Mouse (Mus musculus): Measurements from ENCODE around the gene Glmn.
A peak's percentile ranks its signal among the peaks of the same experiment; 100 is the strongest.

Gene Glmn

GRCm38 (mm10) chr5:107597301-107598077 is at the start of gene Glmn, which contains the start of gene Rpap2:
Gene Glmn (minus strand): TSS chr5:107597888.
Gene Rpap2 (plus strand): TSS chr5:107597373.
- peak; percentile 72 to 77 for DNase-seq (ENCODE audit: low spot score in 2 of 2)

GRCm38 (mm10) chr5:107645935-107646334 is 48.2 kb upstream of the Glmn start:
- no peak for DNase-seq (ENCODE audit: low spot score in 2 of 2)

DNA sequence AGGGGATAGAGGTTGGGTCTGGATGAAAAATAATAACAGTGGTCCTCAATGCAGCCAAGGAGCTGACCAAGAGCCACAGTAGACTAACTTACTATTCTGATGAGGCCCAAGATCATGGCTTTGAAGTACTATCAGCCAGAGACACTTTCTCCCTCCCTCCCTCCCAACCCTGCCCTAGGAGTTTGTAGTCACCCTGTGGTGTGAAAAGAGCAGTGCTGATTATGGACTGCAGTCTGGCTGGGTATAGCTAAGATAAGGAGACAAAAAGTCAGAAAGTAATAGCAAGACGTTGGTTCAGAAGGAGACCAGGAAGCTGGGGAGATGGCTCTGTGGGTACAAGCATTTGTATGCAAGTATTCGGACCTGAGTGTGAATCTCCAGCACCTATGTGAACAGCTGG is 46.9 kb upstream of the Glmn start:
- no peak for DNase-seq (ENCODE audit: low spot score in 2 of 2)

DNA sequence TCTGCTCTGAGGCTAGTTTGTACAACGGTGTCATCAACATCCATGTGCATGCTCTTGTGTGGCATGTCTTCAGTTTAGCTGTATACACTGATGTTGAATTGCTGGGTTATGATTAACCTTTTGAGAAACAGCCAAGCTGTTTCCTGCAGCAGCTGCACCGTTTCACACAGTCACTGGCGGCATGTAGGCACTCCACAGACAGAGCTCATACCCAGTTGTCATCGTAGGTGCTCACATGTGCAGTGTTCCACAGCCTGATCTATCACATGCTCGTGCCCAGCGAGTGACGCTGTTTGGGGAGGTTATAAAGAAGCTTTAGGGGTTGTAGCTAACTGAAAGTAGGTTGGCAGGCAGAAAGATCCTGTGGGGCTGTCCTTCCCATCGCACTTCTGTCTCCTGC is 40.7 kb upstream of the Glmn start:
- DNase-seq (ENCODE audit: low spot score in 2 of 2): no peak

GRCm38 (mm10) chr5:107637106-107637505 is 39.4 kb upstream of the Glmn start:
- no peak for DNase-seq (ENCODE audit: low spot score in 2 of 2)

- DNase-seq (ENCODE audit: low spot score in 2 of 2): no peak
Observed at GRCm38 (mm10) chr5:107633651-107634050, 36.0 kb upstream of the Glmn start.

DNA sequence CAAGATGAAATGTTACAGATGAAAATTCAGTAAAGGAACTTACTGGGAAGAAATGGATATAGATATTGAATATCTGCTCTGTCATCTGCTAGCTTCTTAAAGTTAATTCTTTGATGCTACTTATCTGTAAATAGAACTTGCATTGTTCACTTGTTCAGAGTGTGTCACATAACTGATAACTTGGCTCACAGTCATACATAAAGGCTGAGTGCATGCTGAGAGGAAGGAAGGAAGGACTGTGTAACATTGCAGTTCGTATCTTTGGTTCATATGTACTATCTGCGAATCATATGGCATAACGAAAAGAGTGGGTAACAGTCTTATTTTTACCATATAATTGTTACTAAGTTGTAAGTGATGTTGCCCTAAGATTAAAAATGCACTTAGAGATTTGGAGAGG is 23.6 kb upstream of the Glmn start:
- no peak for DNase-seq (ENCODE audit: low spot score in 2 of 2)

GRCm38 (mm10) chr5:107617986-107618385 is 20.3 kb upstream of the Glmn start:
- no peak for DNase-seq (ENCODE audit: low spot score in 2 of 2)

GRCm38 (mm10) chr5:107611224-107611623 is 13.5 kb upstream of the Glmn start:
- DNase-seq (ENCODE audit: low spot score in 2 of 2): peak; percentile 37 to 48

GRCm38 (mm10) chr5:107598380-107598779 is 692 bp upstream of the Glmn start:
- no peak for DNase-seq (ENCODE audit: low spot score in 2 of 2)

DNA sequence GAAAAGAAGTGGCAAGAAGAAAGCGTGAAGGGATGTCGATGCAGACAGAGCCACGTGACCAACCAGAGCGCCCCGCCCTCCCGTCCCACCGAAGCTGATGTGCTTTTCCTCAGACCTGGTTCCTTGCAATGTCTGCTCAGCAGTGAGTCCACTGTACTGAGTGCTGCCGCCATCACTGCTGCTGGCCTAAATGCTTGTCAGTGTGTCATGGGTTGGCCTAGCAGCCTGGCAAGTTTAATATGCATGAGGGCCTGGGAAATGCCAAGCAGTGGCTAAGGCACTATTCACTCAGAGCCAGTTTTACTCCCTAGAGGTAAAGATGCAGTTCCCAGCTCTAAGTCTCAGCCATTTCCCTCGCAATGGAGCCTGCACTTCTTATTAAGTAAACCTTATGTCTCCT is 28.5 kb downstream of the Glmn start:
- no peak for DNase-seq (ENCODE audit: low spot score in 2 of 2)

DNA sequence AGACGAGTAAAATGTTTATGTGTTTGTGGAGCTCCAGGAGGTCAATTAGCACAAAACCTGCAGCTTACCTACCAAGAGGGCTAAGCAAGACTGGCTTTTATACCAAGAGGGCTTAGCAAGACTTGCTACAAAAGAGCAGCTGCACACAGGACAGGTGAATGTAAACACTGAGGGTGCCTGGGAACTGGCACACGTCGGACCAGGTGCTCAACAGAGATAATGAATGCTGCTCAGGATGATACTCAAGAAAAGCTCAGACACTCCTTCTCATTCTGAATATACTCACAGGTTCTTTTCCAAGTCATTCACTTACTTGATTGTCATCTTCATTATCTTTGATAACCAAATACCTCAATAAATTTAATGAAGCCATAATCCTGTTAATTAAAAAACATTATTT is 40.7 kb downstream of the Glmn start:
- DNase-seq (ENCODE audit: low spot score in 2 of 2): no peak

- no peak for DNase-seq (ENCODE audit: low spot score in 2 of 2)
Observed at GRCm38 (mm10) chr5:107554336-107554735, 43.4 kb downstream of the Glmn start.

DNA sequence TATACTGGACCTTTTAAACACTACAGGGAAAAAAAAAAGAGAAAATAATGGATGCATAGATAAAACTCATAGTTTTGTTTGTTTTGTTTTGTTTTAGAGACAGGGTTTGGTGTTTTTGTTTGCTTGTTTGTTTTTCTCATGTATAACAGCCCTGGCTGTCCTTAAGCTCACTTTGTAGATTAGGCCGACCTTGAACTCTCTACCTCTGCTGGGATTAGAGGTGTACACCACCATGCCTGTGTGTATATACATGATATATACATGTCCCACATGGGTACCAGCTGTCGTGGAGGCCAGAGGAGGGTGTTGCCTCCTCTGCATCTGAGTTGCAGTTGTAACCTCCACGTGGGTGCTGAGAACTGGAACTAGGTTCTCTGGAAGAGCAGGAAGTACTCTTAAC is 49.2 kb downstream of the Glmn start:
- DNase-seq (ENCODE audit: low spot score in 2 of 2): no peak

- no peak for DNase-seq (ENCODE audit: low spot score in 2 of 2)
Observed at GRCm38 (mm10) chr5:107547955-107548354, 49.7 kb downstream of the Glmn start.

DNA sequence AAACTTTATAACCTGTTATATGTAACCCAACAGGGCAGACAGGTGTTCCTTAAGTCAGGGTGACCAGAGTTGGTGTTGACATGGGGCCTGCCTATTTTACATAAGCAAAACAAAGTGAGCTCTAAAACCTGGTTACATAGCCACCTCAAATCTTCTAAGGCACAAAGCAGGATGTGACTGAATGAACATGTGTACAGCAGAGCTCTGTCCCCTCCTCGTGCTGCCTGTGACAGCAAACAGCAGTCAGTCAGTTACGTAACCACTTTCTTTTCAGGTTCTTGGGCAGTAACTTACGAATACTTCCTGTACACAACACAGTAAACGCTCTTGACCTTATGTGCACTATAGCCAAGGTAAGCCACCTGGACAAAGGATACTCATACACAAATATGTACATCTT is 51.8 kb downstream of the Glmn start:
- no peak for DNase-seq (ENCODE audit: low spot score in 2 of 2)

DNA sequence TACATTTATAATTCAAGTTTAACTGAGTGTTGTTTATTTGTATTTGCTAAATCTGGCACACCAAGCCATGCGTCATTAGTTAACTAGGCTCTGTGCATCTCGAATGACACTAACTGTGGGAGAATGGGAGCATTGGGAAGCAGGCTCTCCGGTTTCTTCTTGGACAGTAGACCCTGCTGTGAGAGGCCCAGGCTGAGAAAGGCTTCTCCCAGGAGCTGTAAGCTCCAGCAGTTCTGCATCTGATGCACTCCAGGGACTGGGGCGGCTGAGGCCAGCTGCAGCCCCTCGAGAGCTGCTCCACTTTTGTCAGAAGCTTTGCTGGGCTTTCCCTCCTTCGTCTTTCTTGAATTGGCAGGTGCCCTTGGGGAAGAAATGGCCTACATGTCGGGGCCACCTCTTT is 56.0 kb downstream of the Glmn start:
- DNase-seq (ENCODE audit: low spot score in 2 of 2): no peak

DNA sequence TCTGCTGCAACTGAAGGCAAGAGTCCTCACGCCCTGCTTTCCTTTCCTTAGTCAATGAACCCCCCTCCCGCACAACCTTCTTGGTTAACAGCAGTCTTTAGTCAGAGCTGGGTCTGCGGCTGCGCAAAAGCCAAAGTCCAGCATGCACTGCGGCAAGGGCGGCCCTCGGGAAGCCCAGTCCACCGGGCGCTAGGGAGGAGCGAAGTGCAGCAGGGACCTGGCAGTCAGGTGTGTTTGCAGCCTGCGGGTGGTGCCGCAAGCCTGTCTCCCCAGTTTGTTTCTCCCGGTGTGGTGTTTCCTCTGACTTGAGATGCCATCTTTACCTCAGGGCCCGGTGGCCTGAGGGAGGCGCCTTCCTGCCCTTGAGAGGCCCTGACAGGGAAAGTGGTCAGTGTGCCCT is 63.1 kb downstream of the Glmn start, which contains the start of gene 1700028K03Rik:
Gene 1700028K03Rik (plus strand): TSS at position 129 of the 400 bp plus-strand sequence.
- DNase-seq (ENCODE audit: low spot score in 2 of 2): no peak

DNA sequence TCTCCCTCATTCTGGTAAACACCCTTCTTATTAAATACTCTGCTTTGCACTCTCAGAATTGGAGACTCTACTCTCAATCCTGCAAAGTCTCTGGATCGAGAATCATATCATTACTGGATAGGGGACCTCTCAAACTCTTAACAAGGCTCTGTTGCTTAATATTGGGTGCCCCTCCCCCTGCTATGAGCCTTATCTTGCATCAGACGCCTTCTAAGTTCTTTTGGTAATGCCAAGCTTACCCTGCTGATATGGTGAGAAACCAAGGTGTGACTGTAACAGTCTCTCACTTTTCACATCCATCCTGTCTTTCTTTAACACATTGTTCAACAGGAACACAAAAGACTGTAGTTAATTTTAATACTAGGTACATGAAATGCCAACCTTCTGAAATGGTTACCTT is 64.1 kb downstream of the Glmn start:
- DNase-seq (ENCODE audit: low spot score in 2 of 2): no peak

- DNase-seq (ENCODE audit: low spot score in 2 of 2): no peak
Observed at GRCm38 (mm10) chr5:107528856-107529255, 68.8 kb downstream of the Glmn start.

DNA sequence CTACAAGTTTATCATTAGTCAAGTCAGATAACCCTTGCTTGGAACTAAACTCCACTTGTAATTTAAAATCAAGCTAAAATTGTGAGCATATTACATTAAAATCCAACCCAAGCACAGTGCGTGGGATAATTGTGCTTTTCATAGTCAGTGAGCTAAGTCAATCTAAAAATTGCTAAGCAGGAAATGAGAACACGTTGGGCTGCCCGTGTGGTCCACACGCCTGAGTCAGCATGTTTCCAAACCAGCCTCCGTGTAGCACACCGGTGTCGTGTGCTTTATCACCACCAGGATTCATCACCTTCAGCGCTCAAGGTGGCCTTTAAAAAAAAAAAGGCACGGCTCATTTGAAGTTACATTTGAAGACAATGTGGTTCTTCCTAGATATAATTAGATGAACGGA is 73.4 kb downstream of the Glmn start:
- DNase-seq (ENCODE audit: low spot score in 2 of 2): peak; percentile 45 to 78

DNA sequence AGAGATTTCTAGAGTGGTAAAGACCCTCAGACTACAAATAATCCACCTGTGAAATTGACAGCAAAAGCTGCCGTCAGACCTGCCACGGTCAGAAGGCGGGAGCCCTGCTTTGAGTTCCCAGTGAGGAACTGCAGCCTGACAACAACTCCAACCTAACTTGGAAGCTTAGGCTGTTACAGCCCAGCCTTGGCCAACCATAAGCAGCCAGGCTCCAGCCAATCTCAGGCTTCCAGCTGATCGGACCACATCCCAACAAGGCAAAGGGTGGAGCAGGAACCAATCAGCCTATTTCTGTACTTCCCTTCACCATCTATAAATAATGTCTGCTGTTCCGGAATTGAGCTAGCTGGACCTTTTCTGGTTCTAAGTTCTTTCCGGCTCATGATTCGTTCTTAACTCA is 75.8 kb downstream of the Glmn start:
- peak; percentile 49 to 68 for DNase-seq (ENCODE audit: low spot score in 2 of 2)

DNA sequence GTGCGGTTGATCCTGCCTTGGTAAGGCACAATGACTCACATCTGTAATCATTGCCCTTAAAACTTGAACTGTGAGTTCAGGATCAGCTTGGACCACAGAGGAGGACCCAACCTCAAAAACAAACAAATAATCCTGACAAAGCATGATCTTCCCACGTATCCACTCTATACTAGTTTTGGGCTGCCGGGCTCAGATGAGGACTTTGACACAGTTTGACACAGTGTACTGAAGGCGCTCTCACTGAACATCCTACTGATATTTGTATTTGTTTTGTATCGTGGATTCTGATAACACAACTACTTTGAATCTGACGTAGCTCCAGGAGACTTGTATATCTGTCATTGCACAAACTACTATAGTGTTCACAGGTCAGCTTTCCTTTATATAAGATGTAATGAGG is 76.3 kb downstream of the Glmn start:
- no peak for DNase-seq (ENCODE audit: low spot score in 2 of 2)

- no peak for DNase-seq (ENCODE audit: low spot score in 2 of 2)
Observed at GRCm38 (mm10) chr5:107518602-107519001, 79.1 kb downstream of the Glmn start.

Measured in right cerebral cortex, postnatal 36 days (tissue).